Mouse (Mus musculus): ENCODE results near the gene Vat1. TPM values are rescaled to one million over a fixed set of nuclear protein-coding genes. Genes with fewer than 3 reads are reported as not detected.
"Not testable (repeated sequence)": the region's sequence is repeated elsewhere in the genome, so short reads cannot be mapped to it uniquely, and the experiment has no call there.

Vat1 gene
- polyA plus RNA-seq, 1 experiment from 2014 or later: 95.6 TPM

DNA sequence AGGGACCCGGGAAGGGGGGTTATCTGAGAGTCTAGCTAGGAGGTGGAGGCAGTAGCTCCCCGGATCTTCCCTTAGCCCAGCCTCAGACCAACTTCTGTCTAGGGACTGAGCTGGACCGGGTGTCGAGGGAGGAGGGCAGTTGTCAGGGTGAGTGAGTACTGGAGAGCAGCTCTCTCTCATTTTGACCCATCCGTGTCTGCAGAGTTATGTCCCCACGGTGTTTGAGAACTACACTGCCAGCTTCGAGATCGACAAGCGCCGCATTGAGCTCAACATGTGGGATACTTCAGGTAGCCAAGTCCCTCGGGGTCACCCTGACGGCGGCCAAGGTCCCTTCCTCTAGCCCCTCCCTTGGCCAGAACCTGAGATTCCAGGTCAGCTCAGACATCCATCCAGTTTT is 2.7 kb upstream of the Vat1 start:
- 0 out of 2 replicates have a peak, but pooled peaks cover 7% of the 10 kb centered on the region for H3K4me1 ChIP-seq (replicated peaks; ENCODE audit: control insufficient read depth, insufficient read depth, low read length)
- H3K36me3 ChIP-seq (ENCODE audit: control insufficient read depth, insufficient read depth): no peaks in the 10 kb centered on the region
- H3K27me3 ChIP-seq (replicated peaks; ENCODE audit: control insufficient read depth, insufficient read depth, low read length): no peaks in the 10 kb centered on the region
- peak overlapping the region; percentile 99 for H3K4me2 ChIP-seq (replicated peaks; ENCODE audit: low read depth)
- ATAC-seq: no peak
- 7% methylated on average over 13 of the region's 13 CpGs for WGBS
- H3K9me3 ChIP-seq (ENCODE audit: control insufficient read depth): no peaks in the 10 kb centered on the region
- TF ChIP-seq CTCF (IDR thresholded peaks at IDR 0.05; ENCODE audit: low read depth): no peak
- H3K9ac ChIP-seq (ENCODE audit: low read depth, low read length): peak overlapping the region; percentile 68; the same call in 1 of the 2 replicates
- H3K27ac ChIP-seq (ENCODE audit: low read depth, low read length): peak overlapping the region; percentile 68; the same call in 1 of the 2 replicates
- peak overlapping the region; percentile 76 for H3K4me3 ChIP-seq (ENCODE audit: low read depth, low read length)

DNA sequence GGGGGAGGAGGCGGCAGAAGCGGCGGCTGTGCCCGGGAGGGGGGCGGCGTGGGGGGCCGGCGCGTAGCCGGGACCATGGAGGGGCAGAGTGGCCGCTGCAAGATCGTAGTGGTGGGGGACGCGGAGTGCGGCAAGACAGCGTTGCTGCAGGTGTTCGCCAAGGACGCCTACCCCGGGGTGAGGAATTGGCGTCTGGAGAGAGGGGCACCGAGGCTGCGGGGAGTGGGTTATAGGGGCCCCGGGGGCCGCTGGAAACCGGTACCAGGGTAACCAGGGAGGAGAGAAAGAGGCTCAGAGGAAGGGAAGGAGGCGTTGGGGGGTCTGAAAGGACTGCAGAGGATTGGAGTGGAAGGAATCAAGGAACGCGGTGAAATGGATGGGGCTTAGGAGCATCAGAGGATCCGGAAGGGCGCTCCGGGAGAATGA is 2.2 kb upstream of the Vat1 start:
- Histone ChIP-seq H3K27me3 (replicated peaks; ENCODE audit: control insufficient read depth, insufficient read depth, low read length) (no peaks in the 10 kb centered on the region), H3K36me3 (ENCODE audit: control insufficient read depth, insufficient read depth) (no peaks in the 10 kb centered on the region), H3K4me3 (ENCODE audit: low read depth, low read length) (peak overlapping the region; percentile 76), H3K9ac (ENCODE audit: low read depth, low read length) (peak overlapping the region; percentile 68), H3K4me2 (replicated peaks; ENCODE audit: low read depth) (peak overlapping the region; percentile 99), H3K27ac (ENCODE audit: low read depth, low read length) (peak overlapping the region; percentile 68), H3K4me1 (replicated peaks; ENCODE audit: control insufficient read depth, insufficient read depth, low read length) (0 out of 2 replicates have a peak, but pooled peaks cover 7% of the 10 kb centered on the region), H3K9me3 (ENCODE audit: control insufficient read depth) (no peaks in the 10 kb centered on the region)
- ATAC-seq: no peak; the same call in 1 of the 2 replicates
- no peak for TF ChIP-seq CTCF (IDR thresholded peaks at IDR 0.05; ENCODE audit: low read depth)
- WGBS: 2% methylated on average over 28 of the region's 31 CpGs

DNA sequence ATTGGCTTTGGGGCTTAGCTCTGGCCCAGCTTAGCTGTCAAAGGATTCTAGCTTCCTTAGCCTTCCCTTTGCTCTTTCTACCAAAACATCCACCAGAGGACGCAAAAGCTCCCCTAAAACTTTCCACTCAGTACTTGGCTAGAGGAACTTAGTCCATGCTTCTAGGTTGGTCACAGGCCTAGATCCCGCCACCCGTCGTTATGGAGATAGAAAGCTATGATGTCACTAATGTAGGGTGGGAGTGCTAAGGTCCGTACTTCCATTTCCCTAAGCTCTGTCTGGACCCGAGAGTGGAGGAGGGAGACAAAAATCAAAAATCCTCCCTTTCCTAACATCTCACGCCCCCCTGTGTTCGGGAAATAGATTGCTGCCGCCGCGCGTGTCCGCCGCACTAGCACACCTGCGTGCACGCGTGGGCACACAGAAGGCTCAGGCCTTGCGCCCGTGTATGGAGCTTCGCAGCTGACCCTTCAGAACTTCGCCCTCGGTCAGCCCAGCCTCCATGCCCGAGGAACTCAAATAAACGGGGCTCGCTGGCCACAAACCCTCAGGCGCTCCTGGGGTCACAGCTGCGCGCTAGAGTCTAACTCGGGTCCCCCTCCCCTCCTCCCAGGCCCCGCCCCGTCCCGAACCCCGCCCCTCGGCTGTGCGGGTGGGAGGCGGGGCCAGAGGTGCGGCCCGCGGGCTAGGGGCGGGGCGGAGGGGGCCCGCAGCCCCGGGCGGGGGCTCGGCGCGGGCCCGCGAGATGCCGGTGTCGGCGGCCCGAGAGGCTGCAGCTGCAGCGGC is 1.6 kb upstream of the Vat1 start:
- Histone ChIP-seq H3K27me3 (replicated peaks; ENCODE audit: control insufficient read depth, insufficient read depth, low read length) (no peaks in the 10 kb centered on the region), H3K9me3 (ENCODE audit: control insufficient read depth) (no peaks in the 10 kb centered on the region), H3K4me2 (replicated peaks; ENCODE audit: low read depth) (peak overlapping the region; percentile 99), H3K36me3 (ENCODE audit: control insufficient read depth, insufficient read depth) (peaks cover 1% of the 10 kb centered on the region; the same call in 1 of the 2 replicates), H3K4me1 (replicated peaks; ENCODE audit: control insufficient read depth, insufficient read depth, low read length) (0 out of 2 replicates have a peak, but pooled peaks cover 7% of the 10 kb centered on the region), H3K4me3 (ENCODE audit: low read depth, low read length) (peak overlapping the region; percentile 76), H3K27ac (ENCODE audit: low read depth, low read length) (peak overlapping the region; percentile 68), H3K9ac (ENCODE audit: low read depth, low read length) (peak overlapping the region; percentile 68)
- ATAC-seq: peak; percentile 58
- under 1% methylated on average over 46 of the region's 54 CpGs for WGBS
- TF ChIP-seq CTCF (IDR thresholded peaks at IDR 0.05; ENCODE audit: low read depth): peak; percentile 82

DNA sequence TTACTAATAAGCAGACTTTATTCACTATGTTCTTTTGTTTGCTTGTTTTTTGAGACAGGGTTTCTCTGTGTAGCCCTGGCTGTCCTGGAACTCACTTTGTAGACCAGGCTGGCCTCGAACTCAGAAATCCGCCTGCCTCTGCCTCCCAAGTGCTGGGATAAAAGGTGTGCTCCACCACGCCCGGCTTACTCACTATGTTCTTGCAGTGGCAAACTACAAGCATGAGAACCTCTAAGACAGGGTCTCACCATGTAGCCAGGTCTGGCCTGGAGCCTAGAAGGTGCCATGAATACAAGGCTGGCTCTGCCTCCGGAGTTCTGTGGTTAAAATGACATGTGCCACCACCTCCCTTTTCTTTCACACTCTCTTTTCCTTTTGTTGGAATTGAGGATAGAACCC is 521 bp upstream of the Vat1 start:
- ATAC-seq; H3K27ac ChIP-seq (ENCODE audit: low read depth, low read length); H3K9ac ChIP-seq (ENCODE audit: low read depth, low read length); H3K27me3 ChIP-seq (replicated peaks; ENCODE audit: control insufficient read depth, insufficient read depth, low read length); H3K36me3 ChIP-seq (ENCODE audit: control insufficient read depth, insufficient read depth); H3K4me1 ChIP-seq (replicated peaks; ENCODE audit: control insufficient read depth, insufficient read depth, low read length); H3K9me3 ChIP-seq (ENCODE audit: control insufficient read depth): not testable (repeated sequence)
- 58% methylated on average over 5 of the region's 5 CpGs for WGBS
- H3K4me3 ChIP-seq (ENCODE audit: low read depth, low read length): peak overlapping the region; percentile 82; the same call in 1 of the 2 replicates
- peak overlapping the region; percentile 94 for H3K4me2 ChIP-seq (replicated peaks; ENCODE audit: low read depth)

DNA sequence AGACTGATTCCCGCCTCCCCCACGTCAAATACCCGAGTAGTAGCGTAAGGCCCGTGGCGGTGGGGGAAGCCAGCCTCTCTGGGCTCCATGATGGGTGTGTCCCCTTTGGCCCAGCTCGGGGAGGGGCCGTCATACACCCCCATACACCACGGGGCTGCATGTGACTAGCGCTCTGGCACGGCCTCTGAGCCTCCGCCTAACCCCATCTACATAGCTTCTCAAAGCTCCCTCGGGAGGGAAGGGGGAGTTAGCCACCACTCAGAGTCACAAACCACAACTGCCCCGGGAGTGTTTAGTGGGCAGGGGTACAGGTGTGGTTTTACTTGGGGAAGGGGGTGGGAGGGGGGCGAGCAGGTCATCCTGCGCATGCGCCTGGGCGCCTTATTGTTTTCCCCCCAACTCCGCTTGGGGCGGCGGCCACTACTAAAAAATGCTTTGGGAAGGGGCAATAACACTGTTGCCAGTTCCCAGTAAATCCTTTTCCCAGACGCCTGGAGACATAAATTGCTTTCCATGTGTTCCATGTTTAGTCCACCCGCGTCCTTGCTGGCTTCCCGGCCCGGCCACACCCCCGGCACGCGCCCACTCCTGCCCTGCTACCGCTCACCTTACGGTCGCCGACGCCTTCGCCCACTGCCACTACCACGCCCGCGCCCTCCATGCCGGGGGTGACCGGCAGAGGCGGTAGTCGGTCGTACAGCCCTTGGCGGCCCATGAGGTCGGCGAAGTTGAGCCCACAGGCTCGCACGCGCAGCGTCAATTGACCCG is 745 bp downstream of the Vat1 start:
- Histone ChIP-seq H3K4me3 (ENCODE audit: low read depth, low read length) (peak overlapping the region; percentile 82), H3K9ac (ENCODE audit: low read depth, low read length) (peak overlapping the region; percentile 71), H3K4me1 (replicated peaks; ENCODE audit: control insufficient read depth, insufficient read depth, low read length) (0 out of 2 replicates have a peak, but pooled peaks cover 7% of the 10 kb centered on the region), H3K27ac (ENCODE audit: low read depth, low read length) (peak overlapping the region; percentile 93), H3K9me3 (ENCODE audit: control insufficient read depth) (no peaks in the 10 kb centered on the region), H3K4me2 (replicated peaks; ENCODE audit: low read depth) (peak overlapping the region; percentile 94), H3K36me3 (ENCODE audit: control insufficient read depth, insufficient read depth) (peaks cover 22% of the 10 kb centered on the region), H3K27me3 (replicated peaks; ENCODE audit: control insufficient read depth, insufficient read depth, low read length) (no peaks in the 10 kb centered on the region)
- ATAC-seq: peak; percentile 48
- WGBS: under 1% methylated on average over 51 of the region's 51 CpGs
- peak; percentile 50 for TF ChIP-seq CTCF (IDR thresholded peaks at IDR 0.05; ENCODE audit: low read depth)
